In genomic region chr14:119057014-119057413, GRCm38 (mm10) we compare ENCODE assay signal across 23 mouse cellular contexts. TPM values are rescaled to one million over a fixed set of nuclear protein-coding genes. Genes with fewer than 3 reads are reported as not detected.
A peak's percentile ranks its signal among the peaks of the same experiment; 100 is the strongest.
DNase-seq lines count a peak whose midpoint lies in the region; ATAC-seq lines count a peak whose summit lies in the region.
"Had no signal": no experiment of that assay in that cellular context is flagged by ENCODE, and none has a peak within 500 bp of the region (broad histone marks: within the 10 kb centered on the region; RNA-seq: fewer than 3 reads in every experiment).

No protein-coding gene starts in this region.

- no peak overlapping the region for H3K4me3 ChIP-seq in heart, embryonic 12.5 days
- H3K4me3 ChIP-seq: embryonic facial prominence, embryonic 13.5 days; embryonic facial prominence, embryonic 15.5 days; erythroblast, embryonic 14.5 days; forebrain, embryonic 10.5 days; forebrain, embryonic 12.5 days had no signal

- ATAC-seq in common myeloid progenitor, adult 5-6 weeks (replicated peaks; ENCODE audit: low read depth, poor library complexity, severe bottlenecking), result 0 out of 2 replicates have a peak, but pooled peaks have one; percentile 41
- ATAC-seq in granulocyte monocyte progenitor cell, adult 5-6 weeks (replicated peaks; ENCODE audit: poor library complexity, severe bottlenecking), result peak; percentile 82
- ATAC-seq in megakaryocyte progenitor cell, adult 5-6 weeks (replicated peaks; ENCODE audit: poor library complexity), result peak; percentile 82
- no peak for ATAC-seq in heart, embryonic 12.5 days (ENCODE audit: insufficient number of reproducible peaks, low FRiP score)
- ATAC-seq: activated CD4-positive, CD25-positive, alpha-beta regulatory T cell, adult 4 months; forebrain, embryonic 14.5 days; forebrain, embryonic 16.5 days; Patski had no signal

- no peaks in the 10 kb centered on the region for H3K9me3 ChIP-seq in heart, embryonic 12.5 days (replicated peaks)
- H3K9me3 ChIP-seq: embryonic facial prominence, embryonic 13.5 days; embryonic facial prominence, embryonic 15.5 days; forebrain, embryonic 10.5 days; forebrain, embryonic 12.5 days had no signal

- peaks cover 38% of the 10 kb centered on the region for H3K36me3 ChIP-seq in heart, embryonic 12.5 days

- no peaks in the 10 kb centered on the region for H3K4me1 ChIP-seq in heart, embryonic 12.5 days (replicated peaks)
- H3K4me1 ChIP-seq: embryonic facial prominence, embryonic 13.5 days; embryonic facial prominence, embryonic 15.5 days; forebrain, embryonic 10.5 days; forebrain, embryonic 12.5 days had no signal

- no peak for DNase-seq in ovary, postnatal 10 days (ENCODE audit: low spot score)
- DNase-seq: adrenal gland, adult 8-10 months; adrenal gland, postnatal 14 days; adrenal gland, postnatal 36 days; cerebellum, adult 11-12 months; cerebellum, adult 2 months; cerebellum, adult 9-10 months; cerebellum, postnatal 10 days; cerebellum, postnatal 25 days; embryo, embryonic 11 days had no signal

- H3K27ac ChIP-seq in heart, embryonic 12.5 days (ENCODE audit: poor library complexity, severe bottlenecking), result no peak overlapping the region
- H3K27ac ChIP-seq: embryonic facial prominence, embryonic 13.5 days; embryonic facial prominence, embryonic 15.5 days; forebrain, embryonic 10.5 days; forebrain, embryonic 12.5 days had no signal

- H3K4me2 ChIP-seq in heart, embryonic 12.5 days, result no peak overlapping the region
- H3K4me2 ChIP-seq: embryonic facial prominence, embryonic 13.5 days; embryonic facial prominence, embryonic 15.5 days; forebrain, embryonic 12.5 days had no signal

- 93% methylated on average over 4 of the region's 4 CpGs for WGBS in heart, embryonic 12.5 days

- no peaks in the 10 kb centered on the region for H3K27me3 ChIP-seq in heart, embryonic 12.5 days (replicated peaks)
- H3K27me3 ChIP-seq: embryonic facial prominence, embryonic 13.5 days; embryonic facial prominence, embryonic 15.5 days; forebrain, embryonic 12.5 days; Patski had no signal

- no peak overlapping the region for H3K9ac ChIP-seq in heart, embryonic 12.5 days
- H3K9ac ChIP-seq: embryonic facial prominence, embryonic 13.5 days; embryonic facial prominence, embryonic 15.5 days; forebrain, embryonic 12.5 days had no signal

RNA-seq across cellular contexts. Expression of gene Uggt2, which starts 42.2 kb away (rescaled TPM):
- 4.1 and 6.5 TPM in 2 replicates for total RNA-seq in common myeloid progenitor, adult 5-6 weeks (2017)
- 0.92 and 8.4 TPM in 2 replicates for total RNA-seq in granulocyte monocyte progenitor cell, adult 5-6 weeks (2014; fragmentation: Nextera tagmentation)
- total RNA-seq in granulocyte monocyte progenitor cell, adult 5-6 weeks (2017), result 0.72 and 4.3 TPM in 2 replicates
- total RNA-seq in megakaryocyte progenitor cell, adult 5-6 weeks (2015), result 3.3 and 5.5 TPM in 2 replicates
- 1.5 and 5.8 TPM in 2 replicates for total RNA-seq in megakaryocyte progenitor cell, adult 5-6 weeks (2017)
- polyA plus RNA-seq in heart, embryonic 12.5 days (2016; fragmentation: Nextera tagmentation; extraction: Ambion mirVana), result 11.3 and 12.7 TPM in 2 replicates
- polyA plus RNA-seq: erythroblast, embryonic 14.5 days had no signal
